Mouse (Mus musculus): ENCODE measurements around the gene H13.

H13 gene

DNA sequence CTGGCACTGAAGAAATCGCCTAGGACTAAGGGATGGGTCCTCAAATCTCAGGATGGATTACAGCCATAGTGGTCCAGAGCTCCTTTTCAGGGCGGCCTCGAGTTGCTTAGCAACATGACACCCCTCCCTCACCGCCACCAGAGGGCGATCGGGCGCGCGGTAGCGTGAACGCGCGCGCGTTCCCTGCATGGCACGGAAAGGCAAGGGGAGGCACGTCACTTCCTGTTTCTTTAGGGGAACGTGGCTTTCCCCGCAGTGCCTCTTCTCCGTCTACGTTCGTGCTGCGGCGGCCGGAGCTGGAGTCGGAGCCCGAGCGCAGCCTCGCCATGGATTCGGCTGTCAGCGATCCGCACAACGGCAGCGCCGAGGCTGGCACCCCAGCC lies at the start of gene H13:
TSS of gene H13 (plus strand) at position 206 of the 383 bp plus-strand sequence.
- peak; percentile 97 for DNase-seq (ENCODE audit: low read depth, low spot score)

- peak; percentile 36 for DNase-seq (ENCODE audit: low read depth, low spot score)
Measured at GRCm38 (mm10) chr2:152620367-152621134, 48.7 kb upstream of the H13 start.

GRCm38 (mm10) chr2:152622151-152622550 lies 47.1 kb upstream of the H13 start:
- DNase-seq (ENCODE audit: low read depth, low spot score), result no peak

DNA sequence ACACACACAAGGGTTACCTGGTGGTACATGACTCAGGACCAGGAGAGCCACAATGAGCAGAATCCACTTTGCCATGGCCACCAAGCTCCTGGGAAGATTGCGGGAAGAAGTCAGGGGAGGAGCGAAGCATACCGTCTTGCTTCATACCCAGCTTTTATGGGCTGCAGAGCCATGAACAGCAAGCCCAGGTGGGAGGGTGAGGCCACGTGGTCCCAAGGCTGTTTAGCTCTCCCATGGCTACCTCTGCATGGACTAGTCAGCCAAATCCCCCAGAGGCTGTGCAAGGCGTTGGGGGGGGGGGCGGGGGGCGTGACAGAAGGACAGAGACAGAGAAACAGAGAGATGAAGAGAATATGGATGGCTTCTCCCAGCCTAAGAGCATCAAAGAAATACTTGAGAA lies 46.3 kb upstream of the H13 start, which contains the start of gene Defb25:
TSS of gene Defb25 (minus strand) at position 101 of the 400 bp plus-strand sequence.
- DNase-seq (ENCODE audit: low read depth, low spot score), result no peak

- DNase-seq (ENCODE audit: low read depth, low spot score), result no peak
Measured at GRCm38 (mm10) chr2:152624566-152624965, 44.7 kb upstream of the H13 start.

GRCm38 (mm10) chr2:152625256-152625655 lies 44.0 kb upstream of the H13 start:
- DNase-seq (ENCODE audit: low read depth, low spot score), result no peak

- no peak for DNase-seq (ENCODE audit: low read depth, low spot score)
Measured at GRCm38 (mm10) chr2:152626774-152627591, 42.3 kb upstream of the H13 start, which contains the start of gene Rem1. Gene Rem1, plus strand, starts transcription at chr2:152626951.

DNA sequence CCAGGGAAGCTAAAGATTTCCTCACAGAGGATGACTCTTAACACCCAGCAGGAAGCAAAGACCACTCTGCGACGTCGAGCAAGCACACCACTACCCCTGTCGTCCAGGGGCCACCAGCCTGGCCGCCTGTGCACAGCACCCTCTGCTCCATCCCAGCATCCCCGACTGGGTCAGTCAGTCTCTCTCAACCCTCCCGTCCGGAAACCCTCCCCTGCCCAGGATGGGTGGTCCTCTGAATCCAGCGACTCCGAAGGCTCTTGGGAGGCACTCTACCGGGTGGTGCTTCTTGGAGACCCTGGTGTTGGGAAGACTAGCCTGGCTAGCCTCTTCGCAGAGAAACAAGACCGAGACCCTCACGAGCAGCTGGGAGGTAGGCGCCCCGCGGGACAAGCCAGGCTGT lies 41.2 kb upstream of the H13 start:
- no peak for DNase-seq (ENCODE audit: low read depth, low spot score)

GRCm38 (mm10) chr2:152629239-152629638 lies 40.0 kb upstream of the H13 start:
- no peak for DNase-seq (ENCODE audit: low read depth, low spot score)

GRCm38 (mm10) chr2:152629904-152630303 lies 39.4 kb upstream of the H13 start:
- DNase-seq (ENCODE audit: low read depth, low spot score), result no peak

DNA sequence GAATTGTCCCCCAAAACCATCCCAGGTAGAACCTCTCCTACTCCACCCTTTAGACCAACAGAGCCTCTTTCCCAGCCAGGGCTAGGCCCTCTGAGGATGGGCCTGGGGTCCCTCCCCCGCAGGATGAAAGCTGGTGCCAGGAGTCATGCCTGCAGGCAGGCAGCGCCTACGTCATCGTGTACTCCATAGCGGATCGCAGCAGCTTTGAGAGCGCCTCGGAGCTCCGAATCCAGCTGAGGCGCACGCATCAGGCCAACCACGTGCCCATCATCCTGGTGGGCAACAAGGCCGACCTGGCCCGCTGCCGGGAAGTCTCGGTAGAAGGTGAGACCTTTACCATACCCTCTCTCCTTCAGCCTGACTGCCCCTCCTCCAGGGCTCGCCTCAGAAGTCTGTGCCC lies 35.9 kb upstream of the H13 start:
- DNase-seq (ENCODE audit: low read depth, low spot score), result peak; percentile 14

DNA sequence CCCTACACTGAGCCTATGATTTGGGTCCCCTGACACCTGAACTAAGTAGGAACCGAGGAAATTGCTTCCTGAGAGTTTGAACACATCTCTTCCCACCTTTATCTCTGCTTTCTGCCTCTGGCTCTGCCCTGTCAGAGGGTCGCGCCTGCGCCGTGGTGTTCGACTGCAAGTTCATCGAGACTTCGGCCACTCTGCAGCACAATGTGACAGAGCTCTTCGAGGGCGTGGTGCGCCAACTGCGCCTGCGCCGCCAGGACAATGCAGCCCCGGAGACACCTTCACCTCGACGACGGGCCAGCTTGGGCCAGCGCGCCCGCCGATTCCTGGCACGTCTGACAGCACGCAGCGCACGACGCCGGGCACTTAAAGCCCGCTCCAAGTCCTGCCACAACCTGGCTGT lies 35.0 kb upstream of the H13 start:
- DNase-seq (ENCODE audit: low read depth, low spot score), result no peak

DNA sequence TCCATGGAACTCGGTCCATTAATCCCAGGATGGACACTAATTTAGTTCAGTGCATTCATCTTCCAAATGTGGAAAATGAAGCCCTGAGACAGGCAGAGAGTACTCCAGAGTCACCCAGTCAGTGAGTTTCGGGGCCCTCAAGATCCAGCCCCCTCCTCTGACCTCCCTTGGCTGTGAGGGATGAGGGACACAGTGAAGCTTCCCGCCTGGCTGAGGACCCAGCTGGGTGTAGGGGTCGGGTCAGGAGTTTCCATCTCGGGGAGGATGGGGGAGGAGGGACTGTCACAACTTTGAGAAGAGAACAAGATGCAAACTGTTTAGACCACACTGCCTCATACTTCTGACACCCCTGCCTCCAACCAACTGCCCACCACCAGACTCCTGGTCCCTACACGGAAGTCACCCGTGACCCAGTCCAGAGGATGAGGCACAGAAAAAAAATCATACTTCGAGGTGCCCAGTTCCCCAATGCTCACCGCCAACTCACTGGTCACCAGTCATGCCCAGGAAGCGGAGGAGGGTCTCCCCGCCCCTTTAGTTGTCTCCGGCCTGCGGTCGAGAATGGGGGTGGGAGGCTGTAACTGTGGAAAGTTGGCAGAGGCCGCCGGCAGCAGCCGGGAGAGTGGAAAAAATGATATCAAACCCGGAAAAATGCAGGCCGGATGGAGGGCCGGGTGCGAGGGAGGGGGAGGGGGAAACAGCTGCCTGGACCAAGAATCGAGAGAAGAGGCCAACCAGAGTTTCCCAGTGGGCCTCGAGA lies 32.8 kb upstream of the H13 start:
- DNase-seq (ENCODE audit: low read depth, low spot score), result no peak

DNA sequence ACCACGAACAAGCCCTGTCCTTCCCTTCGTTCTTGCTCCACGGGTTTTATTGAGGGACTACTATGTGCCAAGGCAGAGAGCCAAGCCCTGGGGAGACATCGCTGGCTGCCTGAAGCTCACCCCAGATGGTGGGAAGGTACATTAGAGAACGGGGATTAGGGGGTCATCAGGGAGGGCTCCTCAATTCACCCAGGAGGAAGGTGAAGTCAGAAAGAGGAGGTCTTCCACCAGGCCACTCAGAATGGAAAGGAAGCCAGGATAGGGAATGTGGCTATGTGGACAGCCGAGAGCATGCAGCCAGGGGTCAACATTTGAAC lies 32.3 kb upstream of the H13 start:
- no peak for DNase-seq (ENCODE audit: low read depth, low spot score)

- DNase-seq (ENCODE audit: low read depth, low spot score), result no peak
Measured at GRCm38 (mm10) chr2:152637381-152637780, 31.9 kb upstream of the H13 start.

GRCm38 (mm10) chr2:152638865-152639264 lies 30.4 kb upstream of the H13 start:
- DNase-seq (ENCODE audit: low read depth, low spot score), result no peak

GRCm38 (mm10) chr2:152639406-152640113 lies 29.7 kb upstream of the H13 start:
- DNase-seq (ENCODE audit: low read depth, low spot score), result no peak

GRCm38 (mm10) chr2:152652901-152653620 lies 16.2 kb upstream of the H13 start:
- no peak for DNase-seq (ENCODE audit: low read depth, low spot score)

GRCm38 (mm10) chr2:152653874-152654715 lies 15.2 kb upstream of the H13 start:
- DNase-seq (ENCODE audit: low read depth, low spot score), result peak; percentile 94

DNA sequence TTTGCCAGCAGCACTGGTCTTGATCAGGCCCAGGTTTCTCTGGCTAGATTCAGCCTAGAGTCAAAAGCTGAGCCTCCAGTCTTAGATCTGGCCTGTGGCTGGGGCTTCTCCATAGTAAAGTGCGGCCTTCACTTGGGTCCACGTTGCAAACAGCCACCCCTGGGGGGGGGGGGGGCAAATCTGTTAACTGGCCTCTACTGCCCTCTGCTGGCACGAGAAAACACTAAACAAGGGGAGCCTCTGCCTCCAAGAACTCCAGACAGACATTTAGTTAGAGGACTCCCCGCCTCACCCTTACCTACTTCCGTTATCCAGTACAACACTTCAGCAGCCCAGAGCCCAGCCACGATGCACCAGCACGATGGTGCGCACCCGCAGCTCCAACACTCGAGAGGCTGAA lies 11.9 kb upstream of the H13 start:
- DNase-seq (ENCODE audit: low read depth, low spot score), result no peak
